Mouse (Mus musculus) 3134 (cell line): ENCODE measurements around the gene Sh2b3.

Source experiments
- DNase-seq: peaks from one replicate; pipeline ENCODE4 v3.0.0-alpha.2; 2011; ENCODE audit warnings: low spot score; ENCODE audit not compliant: insufficient read length; ENCODE audit errors: extremely low read depth

Sh2b3 gene

GRCm38 (mm10) chr5:121807186-121807585 is 30.3 kb downstream of the Sh2b3 start:
- DNase-seq = no peak

DNA sequence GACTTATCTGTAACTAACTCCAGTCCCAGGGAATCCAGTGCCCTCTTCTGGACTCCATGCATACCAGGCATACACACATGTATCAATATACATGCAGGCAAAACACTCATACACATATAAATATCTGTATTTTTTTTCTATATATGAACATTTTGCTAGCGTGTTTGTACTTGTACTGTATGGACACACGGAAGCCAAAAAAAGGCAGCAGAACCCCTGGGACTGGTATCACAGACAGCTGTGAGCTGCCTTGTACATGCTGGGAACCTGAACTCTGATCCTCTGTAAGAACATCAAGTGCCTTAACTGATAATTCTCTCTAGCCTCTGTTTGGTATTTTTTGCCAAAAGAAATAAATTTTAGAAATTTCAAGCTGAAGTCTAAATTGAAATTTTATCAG is 39.0 kb downstream of the Sh2b3 start:
- no peak for DNase-seq

GRCm38 (mm10) chr5:121795800-121796199 is 41.6 kb downstream of the Sh2b3 start:
- no peak for DNase-seq

DNA sequence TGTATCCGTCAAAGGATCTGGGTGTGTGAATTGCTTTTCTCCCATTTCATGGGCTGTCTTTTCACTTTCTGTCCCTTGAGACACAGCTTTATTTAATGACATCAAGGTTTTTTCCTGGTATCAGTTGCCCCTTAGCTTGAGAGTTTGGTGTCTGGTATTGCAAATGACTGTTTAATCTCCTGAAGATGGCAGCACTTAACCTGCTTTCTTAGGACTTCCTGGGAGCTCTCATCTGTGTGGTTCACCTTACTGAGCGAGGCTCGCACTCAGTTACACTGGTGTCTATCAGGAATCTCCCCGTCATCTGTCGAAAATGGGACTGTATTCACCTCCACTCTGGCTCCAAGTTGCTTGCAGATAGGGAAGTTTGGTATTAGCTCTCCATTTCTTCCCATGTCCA is 46.4 kb downstream of the Sh2b3 start:
- DNase-seq = no peak

- DNase-seq = no peak
Measured at GRCm38 (mm10) chr5:121783862-121784500, 53.5 kb downstream of the Sh2b3 start.

DNA sequence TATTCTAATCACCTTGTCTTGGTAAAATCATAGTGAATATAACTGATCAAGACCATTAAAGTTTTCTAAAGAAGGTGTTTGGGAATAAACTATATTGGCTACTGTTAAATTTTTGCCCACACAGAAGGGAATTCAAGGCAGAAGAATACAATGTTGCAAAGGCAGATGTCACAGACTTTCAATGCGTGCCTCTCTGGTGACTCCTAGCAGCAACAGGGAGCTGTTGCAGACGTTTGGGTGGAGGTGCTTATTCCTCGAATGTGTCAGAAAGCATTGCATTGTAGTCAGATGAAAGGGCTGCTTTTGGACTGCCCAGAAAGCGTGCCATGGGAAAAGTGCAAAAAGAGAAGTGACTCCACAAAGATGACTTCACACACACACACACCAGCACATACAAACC is 55.0 kb downstream of the Sh2b3 start:
- no peak for DNase-seq

DNA sequence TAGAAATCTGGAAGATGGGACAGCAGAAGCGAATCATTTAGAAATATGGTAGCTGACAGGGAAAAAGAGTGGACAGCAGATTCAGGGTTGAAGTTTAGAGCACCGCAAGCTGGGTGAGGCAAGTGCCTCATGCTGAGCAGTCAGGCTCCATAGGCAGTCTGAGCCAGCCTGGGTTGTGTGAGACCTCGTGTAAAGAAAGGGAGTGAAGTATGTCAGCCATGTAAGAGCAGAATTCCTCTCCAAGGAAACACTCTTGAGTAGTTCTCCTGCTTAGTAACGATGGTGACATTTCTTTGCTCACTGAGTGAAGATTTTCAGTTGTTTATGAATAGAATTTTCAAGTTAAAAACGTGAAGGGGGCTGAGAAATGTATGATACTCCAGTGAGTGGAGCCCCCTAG is 57.3 kb downstream of the Sh2b3 start:
- no peak for DNase-seq

GRCm38 (mm10) chr5:121778485-121779119 is 58.8 kb downstream of the Sh2b3 start:
- DNase-seq = no peak

GRCm38 (mm10) chr5:121771611-121772010 is 65.8 kb downstream of the Sh2b3 start:
- no peak for DNase-seq

GRCm38 (mm10) chr5:121769827-121770226 is 67.6 kb downstream of the Sh2b3 start:
- no peak for DNase-seq

DNA sequence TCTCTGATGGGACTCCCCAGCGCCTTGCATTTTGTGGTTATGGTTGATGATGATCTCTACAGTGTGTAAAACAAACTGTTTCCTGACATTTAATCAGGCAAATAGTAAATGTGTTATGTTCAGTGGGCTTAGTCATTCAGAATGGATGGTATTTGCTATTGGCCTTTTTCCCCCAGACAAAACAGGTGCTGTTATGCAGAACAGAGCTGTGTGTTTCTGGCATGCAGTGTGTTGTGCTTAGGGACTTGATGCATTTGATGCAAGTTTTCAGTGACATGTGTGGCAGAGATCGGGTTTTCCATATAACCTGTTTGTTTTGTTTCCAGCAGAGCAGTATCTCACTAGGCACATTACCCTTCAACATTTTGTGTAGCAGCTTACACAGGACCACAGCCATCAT is 69.9 kb downstream of the Sh2b3 start:
- DNase-seq = no peak

DNA sequence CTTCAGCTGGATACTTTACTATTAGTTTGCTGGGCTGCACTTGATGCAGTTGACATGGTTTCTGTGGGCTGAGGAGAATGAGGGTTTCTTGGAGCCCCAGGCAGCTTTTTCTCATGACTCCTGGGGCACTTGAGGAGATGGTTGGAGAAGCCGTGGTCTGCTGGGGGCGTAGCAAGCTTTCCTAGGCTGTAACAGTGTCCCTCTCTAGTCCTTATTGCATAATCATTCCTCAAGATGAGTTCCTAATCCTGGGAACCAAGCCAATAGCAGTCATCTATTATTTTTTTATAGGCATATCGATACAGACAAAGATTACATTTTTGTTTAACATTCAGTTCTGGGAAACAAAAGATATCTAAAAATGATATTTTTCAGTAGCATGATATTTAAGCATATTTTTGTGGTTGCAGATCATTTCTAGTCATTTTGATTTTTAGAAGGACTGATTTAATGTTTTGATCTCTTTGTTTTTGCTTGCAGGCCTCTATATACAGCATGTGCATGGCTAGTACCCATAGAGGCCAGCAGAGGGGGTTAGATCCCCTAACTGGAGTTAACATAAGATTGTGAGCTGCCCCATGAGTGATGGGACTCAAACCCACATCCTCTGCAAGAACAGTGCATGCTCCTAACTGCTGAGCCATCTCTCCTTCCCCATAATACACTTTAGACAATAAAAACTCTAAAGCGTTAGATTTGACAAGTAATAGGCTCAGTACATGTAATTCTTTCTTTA is 71.2 kb downstream of the Sh2b3 start:
- no peak for DNase-seq
